Mouse (Mus musculus) midbrain, embryonic 16.5 days (tissue): Measurements from ENCODE around the gene Lhpp. TPM values are rescaled to one million over a fixed set of nuclear protein-coding genes. Genes with fewer than 3 reads are reported as not detected.

ENCODE experiments used
- ATAC-seq: fragments of 200-750 bp; cut with Nextera tagmentation; 2 replicates; pipeline ENCODE4 v1.8.0; 2017; ENCODE audit warnings: moderate TSS enrichment
- H3K27ac ChIP-seq: fragments of 300-500 bp; sonication (generic); 2 replicates; pipeline ENCODE4 v1.5.1; 2014; ENCODE audit warnings: mild to moderate bottlenecking, low read length, mixed read lengths
- H3K27me3 ChIP-seq: fragments of 300-500 bp; sonication (generic); 2 replicates; pipeline ENCODE4 v1.6.1; 2014; ENCODE audit warnings: low read depth, low read length, mixed read lengths; ENCODE audit not compliant: control insufficient read depth, insufficient read depth
- H3K36me3 ChIP-seq: fragments of 300-500 bp; sonication (generic); 2 replicates; pipeline ENCODE4 v1.6.1; 2014; ENCODE audit warnings: mild to moderate bottlenecking, low read length, moderate library complexity, mixed read lengths; ENCODE audit not compliant: control insufficient read depth, insufficient read depth
- H3K4me1 ChIP-seq: fragments of 300-500 bp; sonication (generic); 2 replicates; pipeline ENCODE4 v1.6.1; 2014; ENCODE audit warnings: mild to moderate bottlenecking, low read length, mixed read lengths; ENCODE audit not compliant: control insufficient read depth, insufficient read depth
- H3K4me2 ChIP-seq: fragments of 300-500 bp; sonication (generic); 2 replicates; pipeline ENCODE4 v1.6.1; 2014; ENCODE audit warnings: mild to moderate bottlenecking, low read length, mixed read lengths
- H3K4me3 ChIP-seq: fragments of 300-500 bp; sonication (generic); 2 replicates; pipeline ENCODE4 v1.5.1; 2014; ENCODE audit warnings: low read depth, mild to moderate bottlenecking, low read length, moderate library complexity, mixed read lengths
- H3K9ac ChIP-seq: fragments of 300-500 bp; sonication (generic); 2 replicates; pipeline ENCODE4 v1.6.1; 2014; ENCODE audit warnings: low read depth, low read length, mixed read lengths
- H3K9me3 ChIP-seq: fragments of 300-500 bp; sonication (generic); replicated peaks from 2 replicates; pipeline ENCODE4 v1.6.1; 2014; ENCODE audit warnings: mild to moderate bottlenecking, low read length, mixed read lengths; ENCODE audit not compliant: control insufficient read depth, poor library complexity, severe bottlenecking
- WGBS: fragments of 180-500 bp; shearing (Covaris S2); extraction: QIAGEN DNeasy Blood & Tissue Kit; methylation state at CpG from one replicate; pipeline ENCODE4 v1.1.7; 2014; 5-methylcytosine and 5-hydroxymethylcytosine counted together
- polyA plus RNA-seq: library from polyadenylated mRNA; unstranded; fragments of >200 nt; fragmentation: Nextera tagmentation; extraction: Ambion mirVana; gene quantifications from 2 replicates; pipeline ENCODE4 v1.2.1, GENCODE M21; 2015

The Lhpp gene
- polyA plus RNA-seq, 1 experiment from 2014 or later = 51.3 TPM

DNA sequence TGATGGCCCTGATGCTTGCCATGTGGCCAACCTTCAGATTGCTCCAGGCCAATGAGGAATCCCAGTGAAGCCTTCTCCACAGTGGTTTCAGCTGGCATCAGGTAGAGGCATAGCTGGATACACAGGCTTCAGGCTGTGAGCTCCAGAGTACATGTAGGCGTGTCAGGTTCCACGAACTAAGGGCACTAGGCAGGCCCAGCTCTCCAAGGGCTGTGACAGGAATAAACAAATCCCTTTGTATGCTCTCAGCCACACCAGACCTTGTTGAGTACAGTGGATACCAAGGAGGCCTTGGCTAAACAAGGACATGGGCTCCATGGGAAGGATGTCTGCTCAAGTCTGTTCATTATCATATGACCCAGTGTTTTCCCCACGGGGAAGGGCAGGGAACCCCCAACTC, 91.0 kb downstream of the Lhpp start:
- no peak for ATAC-seq
- 91% methylated on average over 3 of the region's 3 CpGs for WGBS

GRCm38 (mm10) chr7:132702024-132702423, 91.6 kb downstream of the Lhpp start:
- 88% methylated on average over 3 of the region's 3 CpGs for WGBS
- Histone ChIP-seq H3K9me3 (no peaks in the 10 kb centered on the region), H3K4me1 (no peaks in the 10 kb centered on the region), H3K9ac (no peak overlapping the region), H3K4me2 (no peak overlapping the region), H3K27me3 (no peaks in the 10 kb centered on the region), H3K36me3 (no peaks in the 10 kb centered on the region), H3K27ac (no peak overlapping the region), H3K4me3 (no peak overlapping the region)
- no peak for ATAC-seq

More for the DNA sequence above, 91.0 kb downstream of the Lhpp start:
- Histone ChIP-seq H3K4me2 (no peak overlapping the region), H3K36me3 (no peaks in the 10 kb centered on the region), H3K27ac (no peak overlapping the region), H3K27me3 (no peaks in the 10 kb centered on the region), H3K4me3 (no peak overlapping the region), H3K4me1 (no peaks in the 10 kb centered on the region), H3K9ac (no peak overlapping the region), H3K9me3 (no peaks in the 10 kb centered on the region)

- Histone ChIP-seq H3K27ac (no peak overlapping the region), H3K4me3 (no peak overlapping the region), H3K4me2 (no peak overlapping the region), H3K4me1 (no peaks in the 10 kb centered on the region), H3K9me3 (no peaks in the 10 kb centered on the region), H3K27me3 (no peaks in the 10 kb centered on the region), H3K9ac (no peak overlapping the region), H3K36me3 (no peaks in the 10 kb centered on the region)
- 85% methylated on average over 5 of the region's 5 CpGs for WGBS
- ATAC-seq = no peak
Observed at GRCm38 (mm10) chr7:132702492-132703070, 92.1 kb downstream of the Lhpp start.

DNA sequence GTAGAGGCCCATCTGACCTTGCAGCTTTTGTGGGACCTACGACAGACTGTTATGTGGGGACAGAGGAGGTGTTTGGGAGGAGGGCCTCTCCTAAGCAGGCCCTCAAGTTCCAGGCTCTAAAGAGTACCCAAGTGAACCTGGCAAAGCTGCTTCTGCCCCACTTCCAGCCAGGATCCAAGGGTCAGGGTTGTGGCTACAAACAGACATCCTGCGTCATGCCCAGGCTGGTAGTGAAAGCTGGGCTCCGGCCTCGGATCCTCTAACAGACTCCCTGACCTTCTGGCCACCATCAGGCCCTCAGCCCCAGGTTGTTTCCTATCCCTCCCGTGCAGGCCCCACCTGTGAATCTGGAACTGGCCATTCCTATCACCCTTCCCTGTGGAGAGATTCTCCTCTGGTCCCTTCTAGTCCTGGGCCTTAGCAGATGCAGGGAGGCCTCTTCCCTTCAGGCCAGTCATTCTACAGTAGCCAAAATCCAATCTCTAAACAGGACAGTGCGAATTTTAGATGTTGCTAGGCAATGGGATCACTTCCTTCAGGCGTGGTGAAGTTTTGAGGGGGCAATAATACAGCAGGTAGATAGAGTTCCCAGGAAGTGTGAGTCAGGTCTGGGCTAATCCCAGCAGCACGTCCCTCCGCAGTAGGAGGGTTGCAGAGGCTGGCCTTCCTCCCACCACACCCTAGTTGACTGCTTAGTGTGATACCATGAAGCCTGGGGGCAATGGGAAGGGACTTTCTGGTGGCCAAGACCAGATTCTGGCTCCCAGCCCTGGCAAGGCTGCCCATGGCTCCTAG, 93.3 kb downstream of the Lhpp start:
- no peak overlapping the region for H3K27ac ChIP-seq
- 83% methylated on average over 9 of the region's 9 CpGs for WGBS
- H3K4me1 ChIP-seq = no peaks in the 10 kb centered on the region
- H3K4me2 ChIP-seq = no peak overlapping the region
- no peaks in the 10 kb centered on the region for H3K9me3 ChIP-seq
- H3K27me3 ChIP-seq = no peaks in the 10 kb centered on the region
- no peak overlapping the region for H3K4me3 ChIP-seq
- no peak overlapping the region for H3K9ac ChIP-seq
- ATAC-seq = no peak
- H3K36me3 ChIP-seq = no peaks in the 10 kb centered on the region

DNA sequence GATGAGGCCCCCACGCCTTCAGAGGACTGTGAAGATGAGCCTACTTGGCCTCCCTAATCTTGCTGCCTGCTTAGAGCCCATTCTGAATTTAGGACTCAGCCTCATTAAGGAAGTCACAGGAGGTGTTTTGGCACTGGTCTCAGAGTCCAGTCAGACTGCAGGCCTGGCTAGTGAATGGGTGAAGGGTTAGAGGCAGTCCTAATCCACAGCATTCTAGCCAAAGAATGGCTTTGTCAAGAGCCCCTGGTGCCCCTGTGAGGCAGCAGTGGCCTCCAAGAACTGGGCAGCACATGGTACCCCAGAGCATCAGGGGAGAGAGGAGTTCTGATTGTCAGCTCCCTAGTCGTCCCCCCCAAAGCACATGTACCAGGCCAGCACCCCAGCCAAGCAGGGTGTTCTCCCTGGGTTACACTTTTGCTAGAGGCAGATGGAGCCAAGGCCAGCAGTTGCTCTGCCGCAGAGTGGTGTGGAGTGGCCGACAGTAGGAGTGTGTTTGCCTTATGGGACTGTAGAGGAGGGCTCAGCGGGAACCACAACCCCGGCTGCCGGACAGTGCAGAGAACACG, 94.0 kb downstream of the Lhpp start:
- Histone ChIP-seq H3K4me3 (no peak overlapping the region), H3K4me1 (no peaks in the 10 kb centered on the region), H3K9me3 (no peaks in the 10 kb centered on the region), H3K36me3 (no peaks in the 10 kb centered on the region), H3K27me3 (no peaks in the 10 kb centered on the region), H3K27ac (no peak overlapping the region), H3K9ac (no peak overlapping the region), H3K4me2 (no peak overlapping the region)
- no peak for ATAC-seq
- WGBS = 86% methylated on average over 8 of the region's 8 CpGs

DNA sequence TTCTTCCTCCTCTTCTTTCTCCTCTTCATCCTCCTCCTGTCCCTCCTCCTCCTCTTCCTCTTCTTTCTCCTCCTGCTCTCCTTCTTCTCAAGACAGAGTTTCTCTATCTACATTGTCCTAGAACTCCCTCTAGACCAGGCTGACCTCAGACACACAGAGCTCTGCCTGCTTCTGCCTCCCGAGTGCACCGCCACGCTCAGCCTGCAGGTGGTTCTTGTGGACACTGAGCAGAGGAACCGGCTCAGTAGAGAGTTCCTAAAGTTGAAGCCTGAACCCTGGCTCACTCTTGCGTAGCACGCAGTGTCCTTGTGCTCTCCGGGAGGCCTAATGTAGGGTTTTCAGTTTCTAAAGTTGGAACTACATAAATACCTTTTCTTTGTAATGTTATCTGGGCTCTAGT, 94.7 kb downstream of the Lhpp start:
- H3K27ac ChIP-seq = no peak overlapping the region
- no peak for ATAC-seq
- no peak overlapping the region for H3K4me3 ChIP-seq
- no peak overlapping the region for H3K9ac ChIP-seq
- H3K4me2 ChIP-seq = no peak overlapping the region
- no peaks in the 10 kb centered on the region for H3K36me3 ChIP-seq
- H3K4me1 ChIP-seq = no peaks in the 10 kb centered on the region
- H3K27me3 ChIP-seq = no peaks in the 10 kb centered on the region
- 90% methylated on average over 7 of the region's 7 CpGs for WGBS
- H3K9me3 ChIP-seq = no peaks in the 10 kb centered on the region

DNA sequence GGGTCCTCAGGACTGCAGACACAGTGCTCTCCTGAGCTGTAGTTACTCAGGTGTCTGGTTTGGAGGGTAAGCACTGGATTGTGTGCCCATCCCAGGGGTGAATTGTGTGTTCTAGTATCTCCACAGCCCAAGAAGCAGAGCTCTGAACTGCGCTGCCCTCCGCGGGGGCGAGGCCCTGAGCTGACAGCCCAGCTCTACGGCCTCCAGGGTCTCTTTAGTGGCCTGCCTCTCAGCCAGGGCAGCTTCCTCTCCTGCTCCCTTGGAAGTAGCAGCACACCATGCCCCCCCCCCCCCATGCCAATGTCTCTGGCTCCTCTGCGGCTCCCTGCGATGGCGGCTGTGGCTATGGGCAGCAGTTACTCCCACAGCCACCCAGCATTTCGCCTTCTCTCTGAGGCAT, 101.1 kb downstream of the Lhpp start:
- H3K27ac ChIP-seq = 0 out of 2 replicates have a peak overlapping the region, but pooled peaks have one; percentile 29
- H3K9ac ChIP-seq = 0 out of 2 replicates have a peak overlapping the region, but pooled peaks have one; percentile 26
- ATAC-seq = no peak
- H3K9me3 ChIP-seq = no peaks in the 10 kb centered on the region
- H3K4me1 ChIP-seq = peaks cover 18% of the 10 kb centered on the region
- no peaks in the 10 kb centered on the region for H3K27me3 ChIP-seq
- H3K4me2 ChIP-seq = no peak overlapping the region
- WGBS = 82% methylated on average over 9 of the region's 9 CpGs
- H3K4me3 ChIP-seq = no peak overlapping the region
- H3K36me3 ChIP-seq = no peaks in the 10 kb centered on the region

GRCm38 (mm10) chr7:132712044-132712708, 101.7 kb downstream of the Lhpp start:
- Histone ChIP-seq H3K9ac (0 out of 2 replicates have a peak overlapping the region, but pooled peaks have one; percentile 26), H3K4me2 (no peak overlapping the region), H3K27me3 (no peaks in the 10 kb centered on the region), H3K4me3 (no peak overlapping the region), H3K9me3 (no peaks in the 10 kb centered on the region), H3K4me1 (peaks cover 18% of the 10 kb centered on the region), H3K27ac (0 out of 2 replicates have a peak overlapping the region, but pooled peaks have one; percentile 29), H3K36me3 (no peaks in the 10 kb centered on the region)
- ATAC-seq = 0 out of 2 replicates have a peak, but pooled peaks have one; percentile 22
- 50% methylated on average over 16 of the region's 16 CpGs for WGBS
